Mouse (Mus musculus): ENCODE measurements around the gene Tap1. TPM values are rescaled to one million over a fixed set of nuclear protein-coding genes. Genes with fewer than 3 reads are reported as not detected.
A peak's percentile ranks its signal among the peaks of the same experiment; 100 is the strongest.

Tap1 gene
- total and polyA plus RNA-seq, 3 experiments = 6.5 to 7.4 (median 7.2) TPM

- H3K36me3 ChIP-seq (replicated peaks) = no peaks in the 10 kb centered on the region
- ATAC-seq (ENCODE audit: extremely low read depth, insufficient number of reproducible peaks, low FRiP score, poor library complexity, severe bottlenecking) (no peak), DNase-seq (ENCODE audit: low spot score) (no peak)
- no peaks in the 10 kb centered on the region for H3K9me3 ChIP-seq (replicated peaks)
- H3K4me1 ChIP-seq (ENCODE audit: insufficient read depth, low read depth, low read length) = no peaks in the 10 kb centered on the region; the same call in 1 of the 2 replicates
- H3K27me3 ChIP-seq (ENCODE audit: insufficient read depth, low read length) = peaks cover 11% of the 10 kb centered on the region; the same call in 1 of the 2 replicates
- H3K4me3 ChIP-seq (ENCODE audit: low read depth, low read length) = no peak overlapping the region
- no peak for TF ChIP-seq POLR2AphosphoS5 (IDR thresholded peaks at IDR 0.05; ENCODE audit: insufficient replicate concordance, low read depth, low read length)
- TF ChIP-seq GATA2 (IDR thresholded peaks at IDR 0.05; ENCODE audit: borderline replicate concordance, low read depth, low read length) = no peak
- no peak for TF ChIP-seq GATA1 (IDR thresholded peaks at IDR 0.05; ENCODE audit: borderline replicate concordance, low read length)
- TF ChIP-seq CTCF (IDR thresholded peaks at IDR 0.05; ENCODE audit: low read depth, low read length) = no peak
- TF ChIP-seq TAL1 (conservative IDR thresholded peaks at IDR 0.05; ENCODE audit: low read depth, low read length) = no peak
These were observed 31.8 kb upstream of the Tap1 start for GRCm38 (mm10) chr17:34155534-34155933.

GRCm38 (mm10) chr17:34164202-34164895 lies 23.0 kb upstream of the Tap1 start:
- Histone ChIP-seq H3K4me3 (ENCODE audit: low read depth, low read length) (no peak overlapping the region), H3K36me3 (replicated peaks) (no peaks in the 10 kb centered on the region), H3K4me1 (ENCODE audit: insufficient read depth, low read depth, low read length) (no peaks in the 10 kb centered on the region), H3K9me3 (replicated peaks) (no peaks in the 10 kb centered on the region), H3K27me3 (ENCODE audit: insufficient read depth, low read length) (peaks cover 29% of the 10 kb centered on the region)
- ATAC-seq (ENCODE audit: extremely low read depth, insufficient number of reproducible peaks, low FRiP score, poor library complexity, severe bottlenecking) = no peak
- DNase-seq (ENCODE audit: low spot score) = no peak
- TF ChIP-seq TAL1 (conservative IDR thresholded peaks at IDR 0.05; ENCODE audit: low read depth, low read length) = no peak

- no peak overlapping the region for H3K4me3 ChIP-seq (ENCODE audit: low read depth, low read length)
- no peak for ATAC-seq (ENCODE audit: extremely low read depth, insufficient number of reproducible peaks, low FRiP score, poor library complexity, severe bottlenecking)
- TF ChIP-seq GATA1 (IDR thresholded peaks at IDR 0.05; ENCODE audit: borderline replicate concordance, low read length) = no peak
- TF ChIP-seq POLR2AphosphoS5 (IDR thresholded peaks at IDR 0.05; ENCODE audit: insufficient replicate concordance, low read depth, low read length) = no peak
- no peak for TF ChIP-seq CTCF (IDR thresholded peaks at IDR 0.05; ENCODE audit: low read depth, low read length)
- TF ChIP-seq TAL1 (conservative IDR thresholded peaks at IDR 0.05; ENCODE audit: low read depth, low read length) = no peak
- no peak for TF ChIP-seq GATA2 (IDR thresholded peaks at IDR 0.05; ENCODE audit: borderline replicate concordance, low read depth, low read length)
These were observed 22.2 kb upstream of the Tap1 start for GRCm38 (mm10) chr17:34165033-34165730.

GRCm38 (mm10) chr17:34169279-34169678 lies 18.1 kb upstream of the Tap1 start:
- H3K27me3 ChIP-seq (ENCODE audit: insufficient read depth, low read length) = peaks cover 12% of the 10 kb centered on the region
- no peak overlapping the region for H3K4me3 ChIP-seq (ENCODE audit: low read depth, low read length)
- TF ChIP-seq POLR2AphosphoS5 (IDR thresholded peaks at IDR 0.05; ENCODE audit: insufficient replicate concordance, low read depth, low read length) (no peak), GATA1 (IDR thresholded peaks at IDR 0.05; ENCODE audit: borderline replicate concordance, low read length) (no peak), GATA2 (IDR thresholded peaks at IDR 0.05; ENCODE audit: borderline replicate concordance, low read depth, low read length) (no peak), TAL1 (conservative IDR thresholded peaks at IDR 0.05; ENCODE audit: low read depth, low read length) (no peak), CTCF (IDR thresholded peaks at IDR 0.05; ENCODE audit: low read depth, low read length) (no peak)
- H3K36me3 ChIP-seq (replicated peaks) = no peaks in the 10 kb centered on the region
- no peak for ATAC-seq (ENCODE audit: extremely low read depth, insufficient number of reproducible peaks, low FRiP score, poor library complexity, severe bottlenecking)
- peaks cover 7% of the 10 kb centered on the region for H3K9me3 ChIP-seq (replicated peaks)
- no peaks in the 10 kb centered on the region for H3K4me1 ChIP-seq (ENCODE audit: insufficient read depth, low read depth, low read length)
- DNase-seq (ENCODE audit: low spot score) = no peak

More at GRCm38 (mm10) chr17:34165033-34165730, 22.2 kb upstream of the Tap1 start:
- H3K4me1 ChIP-seq (ENCODE audit: insufficient read depth, low read depth, low read length) = no peaks in the 10 kb centered on the region
- H3K9me3 ChIP-seq (replicated peaks) = no peaks in the 10 kb centered on the region
- peaks cover 28% of the 10 kb centered on the region for H3K27me3 ChIP-seq (ENCODE audit: insufficient read depth, low read length)
- H3K36me3 ChIP-seq (replicated peaks) = no peaks in the 10 kb centered on the region
- DNase-seq (ENCODE audit: low spot score) = no peak

GRCm38 (mm10) chr17:34170487-34170876 lies 16.9 kb upstream of the Tap1 start:
- no peak overlapping the region for H3K4me3 ChIP-seq (ENCODE audit: low read depth, low read length)
- no peak for DNase-seq (ENCODE audit: low spot score)
- H3K9me3 ChIP-seq (replicated peaks) = peaks cover 7% of the 10 kb centered on the region
- H3K4me1 ChIP-seq (ENCODE audit: insufficient read depth, low read depth, low read length) = no peaks in the 10 kb centered on the region
- no peak for ATAC-seq (ENCODE audit: extremely low read depth, insufficient number of reproducible peaks, low FRiP score, poor library complexity, severe bottlenecking)
- peaks cover 3% of the 10 kb centered on the region; the same call in 1 of the 2 replicates for H3K27me3 ChIP-seq (ENCODE audit: insufficient read depth, low read length)
- TF ChIP-seq TAL1 (conservative IDR thresholded peaks at IDR 0.05; ENCODE audit: low read depth, low read length) (no peak), GATA2 (IDR thresholded peaks at IDR 0.05; ENCODE audit: borderline replicate concordance, low read depth, low read length) (no peak), GATA1 (IDR thresholded peaks at IDR 0.05; ENCODE audit: borderline replicate concordance, low read length) (no peak), POLR2AphosphoS5 (IDR thresholded peaks at IDR 0.05; ENCODE audit: insufficient replicate concordance, low read depth, low read length) (no peak), CTCF (IDR thresholded peaks at IDR 0.05; ENCODE audit: low read depth, low read length) (no peak)
- H3K36me3 ChIP-seq (replicated peaks) = no peaks in the 10 kb centered on the region

GRCm38 (mm10) chr17:34170877-34171498 lies 16.4 kb upstream of the Tap1 start:
- no peak overlapping the region for H3K4me3 ChIP-seq (ENCODE audit: low read depth, low read length)
- no peaks in the 10 kb centered on the region for H3K4me1 ChIP-seq (ENCODE audit: insufficient read depth, low read depth, low read length)
- ATAC-seq (ENCODE audit: extremely low read depth, insufficient number of reproducible peaks, low FRiP score, poor library complexity, severe bottlenecking) = no peak
- peaks cover 7% of the 10 kb centered on the region for H3K9me3 ChIP-seq (replicated peaks)
- TF ChIP-seq GATA1 (IDR thresholded peaks at IDR 0.05; ENCODE audit: borderline replicate concordance, low read length) (no peak), POLR2AphosphoS5 (IDR thresholded peaks at IDR 0.05; ENCODE audit: insufficient replicate concordance, low read depth, low read length) (no peak), CTCF (IDR thresholded peaks at IDR 0.05; ENCODE audit: low read depth, low read length) (peak; percentile 79), GATA2 (IDR thresholded peaks at IDR 0.05; ENCODE audit: borderline replicate concordance, low read depth, low read length) (no peak), TAL1 (conservative IDR thresholded peaks at IDR 0.05; ENCODE audit: low read depth, low read length) (no peak)
- peaks cover 2% of the 10 kb centered on the region; the same call in 1 of the 2 replicates for H3K27me3 ChIP-seq (ENCODE audit: insufficient read depth, low read length)
- H3K36me3 ChIP-seq (replicated peaks) = no peaks in the 10 kb centered on the region
- no peak for DNase-seq (ENCODE audit: low spot score)
